Mouse (Mus musculus): ENCODE results near the gene Cphx3. TPM values are rescaled to one million over a fixed set of nuclear protein-coding genes. Genes with fewer than 3 reads are reported as not detected.
"Not testable (repeated sequence)": the region's sequence is repeated elsewhere in the genome, so short reads cannot be mapped to it uniquely, and the experiment has no call there.

The Cphx3 gene
- polyA plus RNA-seq, 1 experiment from 2014 or later = 0.14 TPM

- not testable (repeated sequence) for ATAC-seq; H3K27ac ChIP-seq (ENCODE audit: low read depth, low read length); H3K4me3 ChIP-seq (ENCODE audit: low read depth, low read length); H3K9me3 ChIP-seq (ENCODE audit: control insufficient read depth); H3K4me2 ChIP-seq (replicated peaks; ENCODE audit: low read depth); H3K9ac ChIP-seq (ENCODE audit: low read depth, low read length); H3K36me3 ChIP-seq (ENCODE audit: control insufficient read depth, insufficient read depth); H3K4me1 ChIP-seq (replicated peaks; ENCODE audit: control insufficient read depth, insufficient read depth, low read length); H3K27me3 ChIP-seq (replicated peaks; ENCODE audit: control insufficient read depth, insufficient read depth, low read length)
- WGBS = no CpG with 5 or more reads among the region's 3 CpGs
Observed at GRCm38 (mm10) chr14:26197851-26198250, 115.8 kb downstream of the Cphx3 start.

- H3K4me3 ChIP-seq (ENCODE audit: low read depth, low read length); H3K4me1 ChIP-seq (replicated peaks; ENCODE audit: control insufficient read depth, insufficient read depth, low read length); H3K36me3 ChIP-seq (ENCODE audit: control insufficient read depth, insufficient read depth); H3K27me3 ChIP-seq (replicated peaks; ENCODE audit: control insufficient read depth, insufficient read depth, low read length); H3K4me2 ChIP-seq (replicated peaks; ENCODE audit: low read depth); H3K27ac ChIP-seq (ENCODE audit: low read depth, low read length); H3K9ac ChIP-seq (ENCODE audit: low read depth, low read length); H3K9me3 ChIP-seq (ENCODE audit: control insufficient read depth): not testable (repeated sequence)
- no CpG with 5 or more reads among the region's 44 CpGs for WGBS
- ATAC-seq = peak; percentile 95
Observed at GRCm38 (mm10) chr14:26206197-26206925, 124.3 kb downstream of the Cphx3 start.

- not testable (repeated sequence) for H3K4me3 ChIP-seq (ENCODE audit: low read depth, low read length); H3K4me1 ChIP-seq (replicated peaks; ENCODE audit: control insufficient read depth, insufficient read depth, low read length); H3K9me3 ChIP-seq (ENCODE audit: control insufficient read depth); H3K27ac ChIP-seq (ENCODE audit: low read depth, low read length); H3K27me3 ChIP-seq (replicated peaks; ENCODE audit: control insufficient read depth, insufficient read depth, low read length); H3K36me3 ChIP-seq (ENCODE audit: control insufficient read depth, insufficient read depth); H3K4me2 ChIP-seq (replicated peaks; ENCODE audit: low read depth); H3K9ac ChIP-seq (ENCODE audit: low read depth, low read length)
- WGBS = no CpG with 5 or more reads among the region's 10 CpGs
- ATAC-seq = peak; percentile 84
Observed at GRCm38 (mm10) chr14:26206926-26207247, 124.8 kb downstream of the Cphx3 start, which contains the start of gene Tmem254b. Tmem254b (minus strand) TSS chr14:26207041.

GRCm38 (mm10) chr14:26216233-26217000 lies 134.3 kb downstream of the Cphx3 start:
- H3K27ac ChIP-seq (ENCODE audit: low read depth, low read length); H3K4me2 ChIP-seq (replicated peaks; ENCODE audit: low read depth); H3K9ac ChIP-seq (ENCODE audit: low read depth, low read length); H3K27me3 ChIP-seq (replicated peaks; ENCODE audit: control insufficient read depth, insufficient read depth, low read length); H3K4me1 ChIP-seq (replicated peaks; ENCODE audit: control insufficient read depth, insufficient read depth, low read length); H3K36me3 ChIP-seq (ENCODE audit: control insufficient read depth, insufficient read depth); H3K9me3 ChIP-seq (ENCODE audit: control insufficient read depth); H3K4me3 ChIP-seq (ENCODE audit: low read depth, low read length): not testable (repeated sequence)
- no CpG with 5 or more reads among the region's 5 CpGs for WGBS
- ATAC-seq = peak; percentile 88

- WGBS = no CpG with 5 or more reads among the region's 2 CpGs
- not testable (repeated sequence) for H3K27me3 ChIP-seq (replicated peaks; ENCODE audit: control insufficient read depth, insufficient read depth, low read length); H3K36me3 ChIP-seq (ENCODE audit: control insufficient read depth, insufficient read depth); H3K4me1 ChIP-seq (replicated peaks; ENCODE audit: control insufficient read depth, insufficient read depth, low read length); H3K27ac ChIP-seq (ENCODE audit: low read depth, low read length); H3K9me3 ChIP-seq (ENCODE audit: control insufficient read depth); H3K4me3 ChIP-seq (ENCODE audit: low read depth, low read length); H3K4me2 ChIP-seq (replicated peaks; ENCODE audit: low read depth); H3K9ac ChIP-seq (ENCODE audit: low read depth, low read length)
- peak; percentile 53 for ATAC-seq
Observed at GRCm38 (mm10) chr14:26237183-26237582, 155.1 kb downstream of the Cphx3 start.

GRCm38 (mm10) chr14:26257756-26258617 lies 175.9 kb downstream of the Cphx3 start, which contains the start of gene Duxbl3:
Duxbl3 (plus strand) TSS chr14:26257962.
- not testable (repeated sequence) for H3K4me3 ChIP-seq (ENCODE audit: low read depth, low read length); H3K36me3 ChIP-seq (ENCODE audit: control insufficient read depth, insufficient read depth); H3K27ac ChIP-seq (ENCODE audit: low read depth, low read length); H3K4me1 ChIP-seq (replicated peaks; ENCODE audit: control insufficient read depth, insufficient read depth, low read length); H3K4me2 ChIP-seq (replicated peaks; ENCODE audit: low read depth); H3K9me3 ChIP-seq (ENCODE audit: control insufficient read depth); H3K9ac ChIP-seq (ENCODE audit: low read depth, low read length); H3K27me3 ChIP-seq (replicated peaks; ENCODE audit: control insufficient read depth, insufficient read depth, low read length)
- ATAC-seq = peak; percentile 66
- WGBS = no CpG with 5 or more reads among the region's 25 CpGs

GRCm38 (mm10) chr14:26258729-26259128 lies 176.6 kb downstream of the Cphx3 start:
- H3K4me3 ChIP-seq (ENCODE audit: low read depth, low read length) = not testable (repeated sequence)

More at GRCm38 (mm10) chr14:26258729-26259128, 176.6 kb downstream of the Cphx3 start:
- no CpG with 5 or more reads among the region's 6 CpGs for WGBS
- H3K9ac ChIP-seq (ENCODE audit: low read depth, low read length); H3K27ac ChIP-seq (ENCODE audit: low read depth, low read length); H3K4me1 ChIP-seq (replicated peaks; ENCODE audit: control insufficient read depth, insufficient read depth, low read length); H3K4me2 ChIP-seq (replicated peaks; ENCODE audit: low read depth); H3K36me3 ChIP-seq (ENCODE audit: control insufficient read depth, insufficient read depth); ATAC-seq; H3K9me3 ChIP-seq (ENCODE audit: control insufficient read depth); H3K27me3 ChIP-seq (replicated peaks; ENCODE audit: control insufficient read depth, insufficient read depth, low read length): not testable (repeated sequence)
